Mouse (Mus musculus) brain, embryonic 14.5 days (tissue): ENCODE measurements at regions not wholly inside any gene's neighbourhood (a gene's known extent, or its start where the extent isn't known, plus 50 kb on each side); places are given as distances from the start of the nearest gene placed in this dataset.

Experiments
- CTCF ChIP-seq: fragments of 200-500 bp; IDR thresholded peaks from 2 replicates; pipeline ENCODE4 v1.5.1; 2012; ENCODE audit warnings: inconsistent platforms, mild to moderate bottlenecking, moderate library complexity, borderline replicate concordance; ENCODE audit not compliant: insufficient read depth, insufficient read length; ENCODE audit errors: extremely low read depth
- POLR2A ChIP-seq: fragments of 200-500 bp; IDR thresholded peaks from 2 replicates; pipeline ENCODE4 v1.6.1; 2012; ENCODE audit warnings: mild to moderate bottlenecking, inconsistent platforms, borderline replicate concordance; ENCODE audit not compliant: poor library complexity, insufficient read depth, insufficient read length, severe bottlenecking; ENCODE audit errors: extremely low read depth

DNA sequence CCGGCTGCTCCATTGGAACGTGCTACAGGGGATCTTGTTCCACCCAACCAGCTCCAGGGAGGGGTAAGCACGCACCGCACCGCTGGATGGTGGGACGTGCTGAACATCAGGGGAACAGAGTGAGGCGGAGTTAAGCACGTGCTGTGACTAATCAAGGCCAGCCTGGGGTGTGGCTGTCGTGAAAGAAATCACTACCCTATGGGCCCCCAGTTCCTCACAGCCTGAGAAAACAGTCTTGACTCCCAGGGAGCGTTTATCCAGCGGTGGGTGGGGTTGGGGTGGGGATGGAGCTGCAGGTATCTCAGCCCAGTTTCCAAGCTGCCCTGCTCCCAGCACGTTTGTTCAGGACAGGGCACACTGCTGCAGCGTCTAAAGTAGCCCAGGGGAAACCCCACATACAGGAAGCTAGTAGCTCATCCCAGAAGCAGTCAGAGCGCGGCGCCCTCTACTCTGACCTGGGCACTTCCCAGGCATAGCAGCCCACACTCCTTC lies 113.4 kb upstream of the Egln3 start:
- TF ChIP-seq CTCF, result no peak
- no peak for TF ChIP-seq POLR2A
